Mouse (Mus musculus) midbrain, embryonic 14.5 days (tissue): Measurements from ENCODE around the gene Arhgef12. TPM values are rescaled to one million over a fixed set of nuclear protein-coding genes. Genes with fewer than 3 reads are reported as not detected.

ENCODE experiments used
- ATAC-seq: fragments of 200-750 bp; cut with Nextera tagmentation; 2 replicates; pipeline ENCODE4 v1.8.0; 2017; ENCODE audit warnings: moderate number of reproducible peaks, moderate library complexity; ENCODE audit not compliant: low FRiP score, low TSS enrichment
- DNase-seq: peaks from one replicate; pipeline ENCODE4 v3.0.0-alpha.2; 2015
- H3K27ac ChIP-seq: fragments of 300-500 bp; sonication (generic); replicated peaks from 2 replicates; pipeline ENCODE4 v1.5.1; 2014; ENCODE audit warnings: mild to moderate bottlenecking, low read depth, low read length, moderate library complexity
- H3K27me3 ChIP-seq: fragments of 300-500 bp; sonication (generic); 2 replicates; pipeline ENCODE4 v1.6.1; 2014; ENCODE audit warnings: low read length, control low read depth, mixed read lengths; ENCODE audit not compliant: control insufficient read depth, insufficient read depth
- H3K36me3 ChIP-seq: fragments of 300-500 bp; sonication (generic); 2 replicates; pipeline ENCODE4 v1.6.1; 2014; ENCODE audit warnings: low read length, control low read depth; ENCODE audit not compliant: control insufficient read depth, insufficient read depth
- H3K4me1 ChIP-seq: fragments of 300-500 bp; sonication (generic); 2 replicates; pipeline ENCODE4 v1.6.1; 2014; ENCODE audit warnings: mild to moderate bottlenecking, antibody characterized with exemption, low read length, control low read depth; ENCODE audit not compliant: control insufficient read depth, insufficient read depth
- H3K4me2 ChIP-seq: fragments of 300-500 bp; sonication (generic); 2 replicates; pipeline ENCODE4 v1.6.1; 2014; ENCODE audit warnings: mild to moderate bottlenecking, low read length, moderate library complexity
- H3K4me3 ChIP-seq: fragments of 300-500 bp; sonication (generic); replicated peaks from 2 replicates; pipeline ENCODE4 v1.5.1; 2014; ENCODE audit warnings: low read depth, low read length
- H3K9ac ChIP-seq: fragments of 300-500 bp; sonication (generic); replicated peaks from 2 replicates; pipeline ENCODE4 v1.6.1; 2014; ENCODE audit warnings: mild to moderate bottlenecking, low read length, moderate library complexity
- H3K9me3 ChIP-seq: fragments of 300-500 bp; sonication (generic); 2 replicates; pipeline ENCODE4 v1.6.1; 2016; ENCODE audit warnings: low read length, control low read depth, mixed read lengths; ENCODE audit not compliant: control insufficient read depth
- WGBS: fragments of 180-500 bp; shearing (Covaris S2); extraction: QIAGEN DNeasy Blood & Tissue Kit; methylation state at CpG from one replicate; pipeline ENCODE4 v1.1.7; 2014; 5-methylcytosine and 5-hydroxymethylcytosine counted together
- polyA plus RNA-seq: library from polyadenylated mRNA; unstranded; fragments of >200 nt; fragmentation: Nextera tagmentation; extraction: Ambion mirVana; gene quantifications from 2 replicates; pipeline ENCODE4 v1.2.1, GENCODE M21; 2014

Arhgef12 gene
- polyA plus RNA-seq, 1 experiment from 2014 or later = 38.6 TPM

DNA sequence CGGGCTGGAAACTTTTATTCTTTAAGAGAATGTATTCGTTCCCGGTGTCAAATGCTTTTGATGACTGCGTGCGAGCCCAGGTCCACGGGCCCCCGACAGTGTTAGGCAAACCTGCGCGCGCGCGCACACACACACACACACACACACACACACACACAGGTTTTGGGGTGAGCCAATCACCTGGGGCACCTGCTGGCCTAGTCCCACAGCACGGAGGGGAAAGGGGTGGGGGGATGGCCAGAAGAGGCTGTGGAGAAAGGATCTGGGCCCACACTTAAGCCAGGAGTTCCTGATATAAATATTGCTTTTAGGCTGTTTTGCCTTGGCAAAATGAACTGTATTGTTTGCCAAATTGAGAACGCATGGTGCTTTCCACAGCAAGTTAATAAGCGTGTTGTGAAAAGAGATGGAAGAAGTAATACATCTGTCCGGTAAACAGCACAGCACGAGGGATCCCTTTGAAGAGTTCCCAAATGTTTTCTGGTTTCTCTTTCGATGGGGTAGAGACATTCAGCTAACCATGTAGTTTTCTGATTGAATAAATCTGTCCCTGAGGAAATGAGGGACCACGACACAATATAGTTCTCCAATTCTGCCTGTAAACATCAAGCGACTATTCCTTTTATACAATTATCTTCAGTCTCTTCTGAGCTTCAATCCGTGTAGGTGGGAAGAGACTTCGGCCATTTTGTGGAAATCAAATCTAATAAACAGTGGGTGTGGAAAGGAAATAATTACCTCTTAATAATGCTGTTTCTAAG lies 433 bp downstream of the Arhgef12 start:
- H3K4me1 ChIP-seq = peaks cover 25% of the 10 kb centered on the region
- H3K9me3 ChIP-seq = no peaks in the 10 kb centered on the region
- peaks cover 15% of the 10 kb centered on the region for H3K36me3 ChIP-seq
- ATAC-seq (peak; percentile 56; the same call in 1 of the 2 replicates), DNase-seq (no peak)
- H3K4me3 ChIP-seq = peak overlapping the region; percentile 92
- peak overlapping the region; percentile 92 for H3K4me2 ChIP-seq
- H3K27me3 ChIP-seq = no peaks in the 10 kb centered on the region
- peak overlapping the region; percentile 91; the same call in 1 of the 2 replicates for H3K9ac ChIP-seq
- H3K27ac ChIP-seq = peak overlapping the region; percentile 85
- 22% methylated on average over 22 of the region's 22 CpGs for WGBS

DNA sequence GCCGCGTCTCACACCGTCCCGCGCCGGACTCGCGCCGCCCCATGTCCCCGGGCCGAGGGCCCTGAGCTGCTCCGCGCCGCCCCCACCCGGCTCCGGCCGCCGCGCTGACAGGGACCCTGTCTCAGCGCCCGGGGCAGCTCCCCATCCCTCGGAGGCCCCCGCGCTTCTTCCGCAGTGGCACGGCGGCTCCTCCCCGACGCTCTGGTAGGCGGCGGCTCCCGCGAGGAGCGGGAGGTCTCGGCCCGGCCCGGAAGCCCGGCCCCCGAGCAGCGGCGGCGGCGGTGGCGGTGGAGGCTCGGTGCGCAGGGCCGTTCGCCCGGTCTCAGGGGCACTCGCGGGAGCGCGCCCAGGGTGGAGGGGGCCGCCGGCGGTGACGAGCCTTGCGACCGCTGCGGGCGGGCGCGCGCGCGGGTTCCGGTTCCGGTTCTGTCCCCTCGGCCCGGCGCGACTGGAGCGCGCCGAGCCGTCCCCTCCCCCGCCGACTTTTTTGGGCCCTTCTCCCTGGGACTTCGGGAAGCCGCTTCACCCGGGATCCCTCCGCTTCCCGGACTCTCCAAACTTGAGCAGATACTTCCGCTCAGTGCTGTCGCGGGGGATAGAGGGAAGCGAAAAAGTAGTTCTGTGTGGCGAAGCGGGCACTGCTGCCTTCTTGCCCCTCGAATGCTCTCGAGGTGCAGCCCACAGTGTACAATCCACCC lies 1.2 kb downstream of the Arhgef12 start:
- Histone ChIP-seq H3K4me3 (peak overlapping the region; percentile 92), H3K27ac (peak overlapping the region; percentile 85), H3K4me2 (peak overlapping the region; percentile 92), H3K36me3 (peaks cover 7% of the 10 kb centered on the region), H3K27me3 (no peaks in the 10 kb centered on the region), H3K4me1 (peaks cover 25% of the 10 kb centered on the region), H3K9me3 (no peaks in the 10 kb centered on the region), H3K9ac (peak overlapping the region; percentile 91)
- DNase-seq (peak; percentile 96), ATAC-seq (peak; percentile 88)
- WGBS = under 1% methylated on average over 80 of the region's 91 CpGs

DNA sequence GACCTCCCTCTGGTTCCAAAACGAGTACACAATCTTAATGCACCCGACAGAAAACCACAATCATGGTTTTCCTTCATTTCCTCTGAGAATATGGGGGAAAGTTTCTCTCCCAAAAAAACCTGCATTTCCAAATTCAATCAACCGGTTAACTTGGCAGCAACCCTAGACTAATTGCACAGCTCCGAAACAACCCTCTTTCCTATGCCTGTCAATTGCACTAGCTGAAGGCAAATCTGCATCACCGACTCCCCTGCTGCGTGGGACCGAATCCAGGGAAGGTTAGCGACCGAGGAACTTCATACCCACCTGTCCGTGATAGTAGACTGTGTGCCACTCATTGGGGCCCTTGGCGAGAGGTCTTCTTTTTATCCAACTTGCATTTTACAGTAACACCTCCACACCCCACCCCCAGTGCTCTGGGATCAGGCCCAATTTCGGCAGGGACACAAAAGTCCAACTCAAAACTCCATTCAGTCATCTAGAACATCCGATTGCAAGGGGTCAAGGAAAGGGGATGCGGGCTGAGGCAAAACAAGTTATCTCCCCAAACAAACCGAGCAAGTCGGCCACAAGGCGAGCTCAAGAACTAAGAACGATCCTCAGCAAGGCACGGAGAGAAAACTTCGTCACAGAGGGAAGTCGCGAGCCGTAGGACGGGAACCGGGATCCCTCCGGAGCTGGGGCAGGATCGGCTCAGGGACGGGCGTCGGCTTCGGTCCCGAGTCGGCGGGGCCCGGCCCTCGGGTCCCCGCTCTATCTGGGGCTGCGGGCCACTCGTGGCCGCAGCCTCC lies 2.0 kb downstream of the Arhgef12 start:
- DNase-seq = peak; percentile 67
- Histone ChIP-seq H3K27ac (peak overlapping the region; percentile 85), H3K9me3 (no peaks in the 10 kb centered on the region), H3K9ac (peak overlapping the region; percentile 91), H3K27me3 (no peaks in the 10 kb centered on the region), H3K36me3 (no peaks in the 10 kb centered on the region), H3K4me1 (peaks cover 25% of the 10 kb centered on the region), H3K4me3 (peak overlapping the region; percentile 92), H3K4me2 (peak overlapping the region; percentile 92)
- no peak; the same call in 1 of the 2 replicates for ATAC-seq
- 0% methylated on average over 40 of the region's 40 CpGs for WGBS

DNA sequence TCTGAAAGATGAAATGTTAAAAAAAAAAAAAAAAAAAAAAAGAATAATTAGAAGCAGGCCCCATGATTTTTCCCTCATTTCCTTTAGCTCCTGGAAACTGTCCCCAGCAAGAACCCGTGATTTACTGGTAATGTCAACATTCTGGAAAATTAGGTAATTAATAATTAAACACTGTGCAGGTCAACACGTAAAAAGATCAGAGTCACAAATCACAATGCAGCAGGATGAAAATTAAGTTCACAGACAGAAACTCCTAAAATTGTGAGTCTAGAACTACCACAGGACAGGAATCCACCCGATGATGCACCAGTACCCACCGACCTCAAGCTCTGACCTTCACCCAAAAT lies 2.5 kb downstream of the Arhgef12 start:
- Histone ChIP-seq H3K9ac (peak overlapping the region; percentile 91), H3K9me3 (no peaks in the 10 kb centered on the region), H3K27ac (no peak overlapping the region), H3K4me3 (peak overlapping the region; percentile 92), H3K27me3 (no peaks in the 10 kb centered on the region), H3K4me2 (peak overlapping the region; percentile 92), H3K36me3 (no peaks in the 10 kb centered on the region), H3K4me1 (peaks cover 25% of the 10 kb centered on the region)
- ATAC-seq = no peak
- WGBS = 4% methylated on average over 4 of the region's 4 CpGs
- DNase-seq = no peak

GRCm38 (mm10) chr9:43103675-43104299 lies 3.3 kb downstream of the Arhgef12 start:
- no peaks in the 10 kb centered on the region for H3K9me3 ChIP-seq
- peak overlapping the region; percentile 92 for H3K4me3 ChIP-seq
- no peaks in the 10 kb centered on the region for H3K36me3 ChIP-seq
- no peak for DNase-seq
- no peaks in the 10 kb centered on the region for H3K27me3 ChIP-seq
- no peak overlapping the region for H3K27ac ChIP-seq
- no peak overlapping the region for H3K9ac ChIP-seq
- 41% methylated on average over 4 of the region's 4 CpGs for WGBS
- H3K4me2 ChIP-seq = peak overlapping the region; percentile 92
- peaks cover 25% of the 10 kb centered on the region for H3K4me1 ChIP-seq
- no peak for ATAC-seq

- H3K4me1 ChIP-seq = peaks cover 25% of the 10 kb centered on the region
- no peaks in the 10 kb centered on the region for H3K27me3 ChIP-seq
- no peak overlapping the region for H3K9ac ChIP-seq
- no peak overlapping the region for H3K4me3 ChIP-seq
- peak overlapping the region; percentile 92 for H3K4me2 ChIP-seq
- WGBS = 88% methylated on average over 2 of the region's 2 CpGs
- H3K9me3 ChIP-seq = no peaks in the 10 kb centered on the region
- no peaks in the 10 kb centered on the region for H3K36me3 ChIP-seq
- ATAC-seq = no peak
- no peak for DNase-seq
- H3K27ac ChIP-seq = no peak overlapping the region
These were observed 4.1 kb downstream of the Arhgef12 start for GRCm38 (mm10) chr9:43102931-43103330.

GRCm38 (mm10) chr9:43101936-43102595 lies 5.0 kb downstream of the Arhgef12 start:
- WGBS = 74% methylated on average over 8 of the region's 8 CpGs
- ATAC-seq = no peak

GRCm38 (mm10) chr9:43098922-43099321 lies 8.1 kb downstream of the Arhgef12 start:
- DNase-seq = peak; percentile 18
- no peak for ATAC-seq
- H3K4me1 ChIP-seq = peaks cover 14% of the 10 kb centered on the region
- no peaks in the 10 kb centered on the region for H3K36me3 ChIP-seq
- WGBS = 60% methylated on average over 4 of the region's 4 CpGs
- no peaks in the 10 kb centered on the region for H3K9me3 ChIP-seq
- no peak overlapping the region for H3K4me3 ChIP-seq
- H3K4me2 ChIP-seq = no peak overlapping the region
- no peak overlapping the region for H3K27ac ChIP-seq
- H3K9ac ChIP-seq = no peak overlapping the region
- no peaks in the 10 kb centered on the region for H3K27me3 ChIP-seq

More at GRCm38 (mm10) chr9:43101936-43102595, 5.0 kb downstream of the Arhgef12 start:
- DNase-seq = no peak
- Histone ChIP-seq H3K27ac (no peak overlapping the region), H3K9ac (no peak overlapping the region), H3K4me2 (peak overlapping the region; percentile 18; the same call in 1 of the 2 replicates), H3K4me3 (no peak overlapping the region), H3K4me1 (peaks cover 25% of the 10 kb centered on the region), H3K36me3 (no peaks in the 10 kb centered on the region), H3K27me3 (no peaks in the 10 kb centered on the region), H3K9me3 (no peaks in the 10 kb centered on the region)
